Mouse (Mus musculus) right cerebral cortex, postnatal 25 days (tissue): ENCODE measurements around the gene Trim37.
A peak's percentile ranks its signal among the peaks of the same experiment; 100 is the strongest.
"Not testable (repeated sequence)": the region's sequence is repeated elsewhere in the genome, so short reads cannot be mapped to it uniquely, and the experiment has no call there.

Source experiments
- DNase-seq: peaks from one replicate; pipeline ENCODE4 v3.0.0; 2022

Trim37 gene

GRCm38 (mm10) chr11:87233377-87233776 lies 106.5 kb downstream of the Trim37 start:
- no peak for DNase-seq

GRCm38 (mm10) chr11:87234743-87235485 lies 108.0 kb downstream of the Trim37 start:
- no peak for DNase-seq

GRCm38 (mm10) chr11:87235486-87235872 lies 108.6 kb downstream of the Trim37 start:
- DNase-seq, result no peak

GRCm38 (mm10) chr11:87238891-87239530 lies 112.1 kb downstream of the Trim37 start:
- peak; percentile 36 for DNase-seq

- no peak for DNase-seq
These were observed 113.4 kb downstream of the Trim37 start for GRCm38 (mm10) chr11:87240141-87240832.

GRCm38 (mm10) chr11:87240833-87241215 lies 113.9 kb downstream of the Trim37 start:
- no peak for DNase-seq

GRCm38 (mm10) chr11:87241256-87241655 lies 114.4 kb downstream of the Trim37 start:
- DNase-seq, result no peak

- DNase-seq, result no peak
These were observed 118.4 kb downstream of the Trim37 start for GRCm38 (mm10) chr11:87245171-87245840.

- no peak for DNase-seq
These were observed 119.3 kb downstream of the Trim37 start for GRCm38 (mm10) chr11:87246107-87246651.

- DNase-seq, result no peak
These were observed 120.0 kb downstream of the Trim37 start for GRCm38 (mm10) chr11:87246724-87247493.

GRCm38 (mm10) chr11:87247494-87247866 lies 120.6 kb downstream of the Trim37 start:
- DNase-seq, result no peak

- DNase-seq, result no peak
These were observed 123.3 kb downstream of the Trim37 start for GRCm38 (mm10) chr11:87250132-87250531.

GRCm38 (mm10) chr11:87253294-87253693 lies 126.4 kb downstream of the Trim37 start:
- no peak for DNase-seq

- DNase-seq, result no peak
These were observed 127.3 kb downstream of the Trim37 start for GRCm38 (mm10) chr11:87254149-87254548.

- DNase-seq, result no peak
These were observed 130.4 kb downstream of the Trim37 start for GRCm38 (mm10) chr11:87257282-87257681.

GRCm38 (mm10) chr11:87259792-87260191 lies 132.9 kb downstream of the Trim37 start:
- no peak for DNase-seq

GRCm38 (mm10) chr11:87261705-87262104 lies 134.8 kb downstream of the Trim37 start:
- not testable (repeated sequence) for DNase-seq

GRCm38 (mm10) chr11:87263946-87264345 lies 137.1 kb downstream of the Trim37 start:
- no peak for DNase-seq

- no peak for DNase-seq
These were observed 139.4 kb downstream of the Trim37 start for GRCm38 (mm10) chr11:87266246-87266645.

GRCm38 (mm10) chr11:87268803-87269202 lies 141.9 kb downstream of the Trim37 start:
- DNase-seq, result no peak
